Mouse (Mus musculus): Measurements from ENCODE around the gene Dennd5b. TPM values are rescaled to one million over a fixed set of nuclear protein-coding genes. Genes with fewer than 3 reads are reported as not detected.

Dennd5b gene
- polyA plus RNA-seq, 1 experiment from 2014 or later = 5.8 TPM

DNA sequence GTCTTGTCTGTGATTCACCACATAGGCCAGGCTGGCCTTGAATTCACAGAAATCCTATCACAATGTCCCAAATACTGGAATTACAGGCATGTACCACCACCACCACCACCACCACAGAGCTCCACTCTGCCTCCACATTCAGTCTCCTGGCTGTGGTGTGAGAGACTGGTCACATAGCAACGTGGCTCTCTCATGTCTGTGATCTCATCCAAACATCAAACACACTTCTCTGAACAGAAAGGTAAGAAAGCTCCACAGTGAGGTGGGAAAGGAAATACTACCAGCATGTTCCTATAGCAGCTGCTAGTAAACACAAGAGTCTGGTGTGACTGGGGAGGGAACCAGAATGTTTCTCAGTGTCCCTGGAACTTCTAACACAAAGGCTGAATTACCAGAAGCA is 140.2 kb downstream of the Dennd5b start:
- no peaks in the 10 kb centered on the region for H3K9me3 ChIP-seq
- H3K27ac ChIP-seq = peak overlapping the region; percentile 13; the same call in 1 of the 2 replicates
- H3K36me3 ChIP-seq = no peaks in the 10 kb centered on the region
- H3K4me1 ChIP-seq = no peaks in the 10 kb centered on the region
- no peak overlapping the region for H3K4me3 ChIP-seq
- WGBS = 16% methylated on average over 1 of the region's 1 CpGs
- no peaks in the 10 kb centered on the region for H3K27me3 ChIP-seq
- H3K9ac ChIP-seq = no peak overlapping the region
- ATAC-seq (ENCODE audit: borderline replicate concordance, extremely low read depth, low FRiP score, low TSS enrichment) = no peak; the same call in 1 of the 2 replicates
- no peak overlapping the region for H3K4me2 ChIP-seq

DNA sequence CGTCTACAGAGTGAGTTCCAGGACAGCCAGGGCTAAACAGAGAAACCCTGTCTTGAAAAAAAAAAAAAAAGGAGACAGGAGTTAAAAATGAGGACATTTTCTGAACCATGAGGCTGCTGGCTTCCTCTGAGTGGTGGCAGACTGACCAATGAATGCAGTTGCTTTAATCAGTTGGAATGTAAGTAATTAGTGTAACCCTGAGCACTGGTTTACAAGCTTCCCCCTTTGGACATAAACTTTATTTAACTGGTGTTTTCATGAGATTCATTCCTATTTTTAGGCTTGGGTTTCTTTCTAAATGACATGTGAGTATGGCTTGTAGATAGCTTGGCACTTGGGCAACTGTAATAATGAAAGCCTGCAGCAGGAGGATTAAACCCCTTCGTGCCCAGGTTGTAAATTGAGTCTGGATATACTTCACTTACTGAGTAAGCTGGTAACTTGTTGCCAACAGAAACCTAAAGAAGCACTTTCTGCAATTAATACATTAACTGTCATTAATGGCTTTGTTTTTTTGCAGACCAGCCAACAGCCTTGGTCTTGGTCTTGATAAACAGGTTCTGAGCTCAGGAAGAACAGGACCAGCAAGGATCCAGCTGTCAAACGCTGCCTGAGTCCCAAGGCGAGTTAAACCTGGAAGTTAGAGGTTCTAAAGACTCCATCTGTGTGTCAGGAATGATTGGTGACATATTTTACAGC is 141.8 kb downstream of the Dennd5b start:
- no peak overlapping the region for H3K4me3 ChIP-seq
- H3K4me1 ChIP-seq = no peaks in the 10 kb centered on the region
- no peaks in the 10 kb centered on the region for H3K36me3 ChIP-seq
- ATAC-seq (ENCODE audit: borderline replicate concordance, extremely low read depth, low FRiP score, low TSS enrichment) = no peak
- H3K27ac ChIP-seq = no peak overlapping the region
- no peak overlapping the region for H3K9ac ChIP-seq
- no peaks in the 10 kb centered on the region for H3K27me3 ChIP-seq
- 43% methylated on average over 4 of the region's 4 CpGs for whole genome bisulfite sequencing
- H3K4me2 ChIP-seq = no peak overlapping the region
- no peaks in the 10 kb centered on the region for H3K9me3 ChIP-seq

DNA sequence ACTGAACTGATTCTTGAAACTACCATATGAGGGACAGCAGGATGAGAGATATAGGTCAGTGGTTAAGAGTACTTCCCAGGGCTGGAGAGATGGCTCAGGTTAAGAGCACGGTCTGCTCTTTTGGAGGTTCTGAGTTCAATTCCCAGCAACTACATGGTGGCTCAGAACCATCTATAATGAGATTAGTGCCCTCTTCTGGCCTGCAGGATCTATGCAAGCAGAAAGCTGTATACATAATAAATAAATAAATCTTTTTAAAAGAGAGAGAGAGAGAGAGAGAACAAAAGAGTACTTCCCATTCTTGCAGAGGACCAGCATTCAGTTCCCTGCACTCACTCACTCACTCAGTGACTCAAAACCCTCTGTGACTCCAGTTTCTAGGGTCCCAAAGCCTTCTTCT is 142.8 kb downstream of the Dennd5b start:
- no peak overlapping the region for H3K27ac ChIP-seq
- no peak overlapping the region for H3K9ac ChIP-seq
- no peaks in the 10 kb centered on the region for H3K27me3 ChIP-seq
- H3K4me1 ChIP-seq = no peaks in the 10 kb centered on the region
- no peaks in the 10 kb centered on the region for H3K9me3 ChIP-seq
- no peak for ATAC-seq (ENCODE audit: borderline replicate concordance, extremely low read depth, low FRiP score, low TSS enrichment)
- WGBS = 97% methylated on average over 1 of the region's 1 CpGs
- no peak overlapping the region for H3K4me3 ChIP-seq
- H3K36me3 ChIP-seq = no peaks in the 10 kb centered on the region
- no peak overlapping the region for H3K4me2 ChIP-seq

DNA sequence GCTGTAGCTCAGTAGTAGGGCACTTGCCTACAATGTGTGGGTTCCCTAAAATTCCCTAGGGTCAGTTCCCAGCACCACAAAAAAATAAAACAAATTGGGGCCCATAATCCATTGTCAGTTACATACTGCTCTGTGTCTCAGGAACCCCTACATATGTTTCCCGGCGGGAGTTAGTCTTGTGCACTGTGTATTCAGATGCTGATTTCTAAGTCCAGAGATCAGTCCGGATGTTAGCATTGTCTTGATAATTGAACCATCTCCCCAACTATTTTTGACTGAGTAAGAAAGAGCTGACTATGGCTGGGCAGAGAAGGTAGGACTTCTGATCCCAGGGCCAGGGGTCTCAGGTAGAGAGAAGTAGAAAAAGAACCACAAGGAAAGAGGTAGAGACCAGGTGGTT is 144.4 kb downstream of the Dennd5b start:
- H3K9ac ChIP-seq = no peak overlapping the region
- H3K4me2 ChIP-seq = no peak overlapping the region
- H3K27me3 ChIP-seq = no peaks in the 10 kb centered on the region
- ATAC-seq (ENCODE audit: borderline replicate concordance, extremely low read depth, low FRiP score, low TSS enrichment) = no peak
- H3K4me3 ChIP-seq = no peak overlapping the region
- H3K27ac ChIP-seq = no peak overlapping the region
- no peaks in the 10 kb centered on the region for H3K36me3 ChIP-seq
- no peaks in the 10 kb centered on the region for H3K9me3 ChIP-seq
- whole genome bisulfite sequencing = 89% methylated on average over 3 of the region's 3 CpGs
- H3K4me1 ChIP-seq = no peaks in the 10 kb centered on the region

DNA sequence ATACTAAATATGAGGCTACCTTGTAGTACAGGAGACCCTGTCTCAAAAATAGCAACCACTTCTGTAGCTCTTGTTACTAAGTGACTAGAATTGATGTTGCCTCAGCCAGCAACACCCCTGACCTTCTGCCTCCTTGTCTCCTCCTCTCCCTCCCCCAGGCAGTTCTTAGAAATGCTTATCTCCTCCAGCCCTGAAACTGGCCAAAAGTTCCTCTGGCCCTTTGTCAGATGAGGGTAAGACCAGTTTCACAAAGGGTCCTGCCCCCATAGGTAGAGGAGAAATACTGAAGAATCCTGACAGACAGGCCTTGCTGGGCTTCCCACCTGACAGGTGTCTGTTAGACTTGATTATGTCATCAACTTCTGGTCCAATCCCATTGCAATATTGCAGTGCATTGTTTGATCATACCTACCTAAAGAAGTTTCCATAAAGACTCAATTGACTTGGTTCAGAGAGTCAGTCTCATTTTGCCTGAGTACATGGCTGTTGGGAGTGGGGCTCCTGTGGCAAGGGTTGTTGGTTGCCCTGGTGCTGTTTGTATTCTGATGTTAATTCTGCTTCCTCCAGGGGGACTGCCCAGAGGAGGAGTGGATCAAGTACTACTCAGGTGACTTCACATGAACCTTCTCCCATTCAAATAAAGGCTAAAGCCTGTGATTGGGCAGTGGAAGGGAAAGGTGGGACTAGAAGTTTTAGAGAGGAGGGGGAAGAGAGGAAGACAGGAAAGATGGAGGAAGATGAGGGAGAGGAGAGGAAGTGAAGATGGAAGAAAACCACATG is 145.6 kb downstream of the Dennd5b start:
- H3K27me3 ChIP-seq = no peaks in the 10 kb centered on the region
- H3K4me2 ChIP-seq = no peak overlapping the region
- no peaks in the 10 kb centered on the region for H3K9me3 ChIP-seq
- H3K36me3 ChIP-seq = no peaks in the 10 kb centered on the region
- no peaks in the 10 kb centered on the region for H3K4me1 ChIP-seq
- no peak overlapping the region for H3K9ac ChIP-seq
- H3K27ac ChIP-seq = no peak overlapping the region
- ATAC-seq (ENCODE audit: borderline replicate concordance, extremely low read depth, low FRiP score, low TSS enrichment) = no peak
- no peak overlapping the region for H3K4me3 ChIP-seq

DNA sequence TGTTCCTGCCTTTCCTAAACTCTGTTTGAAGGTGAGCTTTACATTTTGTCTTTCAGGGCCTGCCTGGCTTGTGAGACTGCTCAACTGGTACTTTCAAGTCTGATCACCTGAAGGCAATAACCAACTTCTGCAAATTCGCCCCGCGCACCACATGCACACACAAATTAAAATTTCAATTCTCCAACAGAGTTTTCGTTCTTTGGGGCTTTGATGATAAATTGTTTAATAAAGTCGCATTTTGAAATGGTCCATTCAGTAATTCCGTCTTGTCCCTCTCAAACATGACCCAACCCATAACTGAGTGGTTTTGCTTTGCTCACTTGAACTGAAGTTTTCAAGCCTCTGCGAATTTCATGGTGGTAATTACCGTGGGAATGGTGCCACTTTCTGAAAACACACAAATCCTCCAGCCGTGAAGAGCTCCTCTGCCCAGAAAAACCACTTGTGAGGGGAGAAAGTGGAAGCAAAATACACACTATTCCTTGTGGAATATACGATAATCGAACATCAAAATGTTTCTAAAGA is 154.5 kb downstream of the Dennd5b start:
- H3K4me2 ChIP-seq = peak overlapping the region; percentile 81
- H3K9me3 ChIP-seq = no peaks in the 10 kb centered on the region
- H3K4me1 ChIP-seq = peaks cover 24% of the 10 kb centered on the region
- H3K27ac ChIP-seq = peak overlapping the region; percentile 95
- 0 out of 2 replicates have a peak, but pooled peaks cover 7% of the 10 kb centered on the region for H3K36me3 ChIP-seq
- peak overlapping the region; percentile 69 for H3K4me3 ChIP-seq
- no peak for ATAC-seq (ENCODE audit: borderline replicate concordance, extremely low read depth, low FRiP score, low TSS enrichment)
- WGBS = 26% methylated on average over 11 of the region's 11 CpGs
- peak overlapping the region; percentile 57 for H3K9ac ChIP-seq
- H3K27me3 ChIP-seq = no peaks in the 10 kb centered on the region

DNA sequence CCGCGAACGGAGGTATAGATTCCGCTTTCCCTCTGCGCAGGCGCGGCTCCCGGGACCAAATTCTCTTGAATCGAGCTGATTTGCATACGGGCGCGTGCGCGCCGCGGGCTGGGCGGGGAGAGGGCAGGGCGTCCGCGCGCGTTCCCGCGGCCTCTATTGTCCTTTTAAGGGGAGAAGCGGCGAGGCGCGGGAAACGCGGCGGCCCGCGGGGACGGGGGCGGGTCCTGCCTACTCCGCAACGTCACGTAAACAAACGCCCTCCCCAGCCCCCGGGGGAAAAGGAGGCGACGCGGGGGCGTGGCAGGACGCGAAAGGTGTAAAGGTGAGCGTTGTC is 155.1 kb downstream of the Dennd5b start, which contains the start of gene Sinhcaf:
TSS of gene Sinhcaf (minus strand) at position 59 of the 334 bp plus-strand sequence.
- Histone ChIP-seq H3K27ac (peak within 1 kb of the TSS; percentile 95), H3K27me3 (no peaks in the 10 kb centered on the region), H3K4me1 (peaks cover 28% of the 10 kb centered on the region), H3K36me3 (0 out of 2 replicates have a peak, but pooled peaks cover 7% of the 10 kb centered on the region), H3K9ac (peak within 1 kb of the TSS; percentile 86), H3K4me2 (peak within 1 kb of the TSS; percentile 81), H3K4me3 (peak within 1 kb of the TSS; percentile 69), H3K9me3 (no peaks in the 10 kb centered on the region)
- ATAC-seq (ENCODE audit: borderline replicate concordance, extremely low read depth, low FRiP score, low TSS enrichment) = peak; percentile 85
- under 1% methylated on average over 47 of the region's 47 CpGs for WGBS

DNA sequence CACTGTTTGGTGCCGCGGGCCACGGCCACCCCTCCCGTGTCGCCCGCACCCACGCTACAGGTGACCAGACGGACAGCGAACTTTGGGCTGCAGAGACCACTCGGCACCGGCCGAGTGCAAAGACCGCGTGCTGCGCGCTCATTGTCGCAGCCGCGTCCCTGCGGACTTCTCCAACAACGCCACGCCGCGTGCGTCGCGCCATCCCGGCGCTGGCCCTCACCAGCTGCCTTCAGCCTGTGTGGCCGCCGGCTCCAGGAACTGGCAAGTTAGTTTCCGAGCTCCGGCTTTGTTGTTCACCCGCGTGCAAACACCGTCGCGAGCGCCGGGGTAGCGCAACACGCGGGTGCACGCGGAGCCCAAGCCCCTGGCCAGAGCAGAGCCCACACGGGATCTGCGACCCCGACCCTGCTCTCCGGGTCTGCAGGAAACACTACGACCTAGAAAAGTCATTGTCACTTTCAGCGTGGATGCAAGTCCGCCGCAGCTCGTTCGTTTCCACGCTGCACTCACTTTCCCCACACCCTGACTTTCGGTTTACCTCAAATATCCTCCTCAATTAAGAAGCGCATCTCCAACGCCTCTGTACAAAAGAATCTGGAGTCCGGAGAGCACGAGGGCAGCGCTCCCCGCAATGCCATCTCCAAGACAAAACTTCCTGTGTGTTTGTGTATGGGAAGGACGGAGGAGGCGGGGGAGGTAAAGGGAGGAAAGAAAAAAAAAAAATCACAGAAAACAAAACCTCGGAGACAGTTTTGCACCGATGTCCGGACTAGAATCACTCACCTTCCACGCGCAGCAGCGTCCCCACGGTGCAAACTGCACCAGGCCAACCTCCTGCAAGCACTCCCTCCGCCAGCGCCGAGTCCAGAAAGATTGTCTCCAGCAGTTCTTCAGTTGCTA is 155.7 kb downstream of the Dennd5b start:
- peak overlapping the region; percentile 81 for H3K4me2 ChIP-seq
- H3K27ac ChIP-seq = peak overlapping the region; percentile 95
- peak overlapping the region; percentile 69 for H3K4me3 ChIP-seq
- no peaks in the 10 kb centered on the region for H3K27me3 ChIP-seq
- H3K9ac ChIP-seq = peak overlapping the region; percentile 86
- H3K9me3 ChIP-seq = no peaks in the 10 kb centered on the region
- under 1% methylated on average over 73 of the region's 75 CpGs for WGBS
- H3K36me3 ChIP-seq = 0 out of 2 replicates have a peak, but pooled peaks cover 7% of the 10 kb centered on the region
- peaks cover 28% of the 10 kb centered on the region for H3K4me1 ChIP-seq
- ATAC-seq (ENCODE audit: borderline replicate concordance, extremely low read depth, low FRiP score, low TSS enrichment) = peak; percentile 47

DNA sequence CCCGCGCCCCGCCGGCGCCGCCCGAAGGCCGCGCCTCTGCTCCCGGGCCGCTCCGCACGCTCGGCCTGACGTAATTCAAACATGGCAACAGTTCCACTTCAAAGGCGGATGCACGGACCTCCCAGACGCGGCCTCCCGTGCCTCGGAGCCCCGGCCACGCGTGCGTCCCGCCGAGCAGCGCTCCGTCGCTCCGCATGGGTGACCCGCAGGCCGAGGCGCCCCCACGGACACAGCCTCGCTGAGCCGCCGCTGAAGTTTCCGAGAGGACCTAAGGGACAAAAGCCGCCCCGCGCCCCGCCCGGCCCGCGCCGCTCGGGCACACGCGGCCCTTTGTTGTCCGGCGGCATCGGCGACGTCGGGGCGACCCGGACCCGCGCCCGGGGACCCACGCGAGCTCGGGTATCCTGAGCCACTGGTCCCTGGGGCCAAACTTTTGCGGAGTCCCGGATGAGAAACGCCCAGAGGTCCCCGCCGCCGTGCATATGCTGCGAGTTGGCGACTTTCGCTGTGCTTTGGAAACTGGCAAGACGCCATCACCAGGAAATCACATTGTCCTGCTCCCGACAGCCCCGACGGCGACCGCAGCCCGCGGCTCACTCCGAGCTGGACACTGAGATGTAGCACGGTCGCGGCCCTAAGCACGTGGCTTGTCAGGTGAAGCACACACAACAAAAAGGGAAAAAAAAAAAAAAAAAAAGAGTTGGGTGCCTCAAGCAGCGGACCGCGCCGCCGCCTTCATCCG is 156.5 kb downstream of the Dennd5b start:
- peak overlapping the region; percentile 95 for H3K27ac ChIP-seq
- peaks cover 28% of the 10 kb centered on the region for H3K4me1 ChIP-seq
- H3K4me3 ChIP-seq = peak overlapping the region; percentile 69
- no peaks in the 10 kb centered on the region for H3K9me3 ChIP-seq
- H3K4me2 ChIP-seq = peak overlapping the region; percentile 81
- WGBS = 2% methylated on average over 85 of the region's 92 CpGs
- H3K27me3 ChIP-seq = no peaks in the 10 kb centered on the region
- H3K9ac ChIP-seq = peak overlapping the region; percentile 86
- ATAC-seq (ENCODE audit: borderline replicate concordance, extremely low read depth, low FRiP score, low TSS enrichment) = peak; percentile 77
- 0 out of 2 replicates have a peak, but pooled peaks cover 7% of the 10 kb centered on the region for H3K36me3 ChIP-seq

DNA sequence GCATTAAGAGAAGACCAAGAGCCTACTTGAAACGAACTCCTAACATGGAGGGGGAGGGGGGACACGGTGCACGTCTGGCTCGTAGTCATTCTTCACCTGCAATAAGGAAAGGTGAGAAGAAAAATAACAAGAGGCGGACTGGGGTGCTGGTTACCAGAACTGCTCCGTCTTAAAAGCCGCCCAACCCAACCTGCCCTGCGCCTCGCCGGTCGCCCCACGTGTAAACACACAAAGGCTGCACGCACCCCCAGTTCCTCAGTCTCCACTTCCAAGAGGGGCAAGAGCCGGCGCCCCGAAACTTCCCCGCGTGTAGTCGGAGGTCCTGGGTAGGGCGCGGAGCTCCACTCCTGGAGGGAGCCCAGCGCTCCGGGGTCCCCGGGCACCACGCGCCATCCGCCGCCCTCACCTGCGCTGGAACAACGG is 157.1 kb downstream of the Dennd5b start:
- peak overlapping the region; percentile 81 for H3K4me2 ChIP-seq
- H3K27ac ChIP-seq = peak overlapping the region; percentile 95
- H3K9ac ChIP-seq = peak overlapping the region; percentile 86
- H3K9me3 ChIP-seq = no peaks in the 10 kb centered on the region
- peak; percentile 5 for ATAC-seq (ENCODE audit: borderline replicate concordance, extremely low read depth, low FRiP score, low TSS enrichment)
- 0% methylated on average over 30 of the region's 30 CpGs for WGBS
- 0 out of 2 replicates have a peak, but pooled peaks cover 7% of the 10 kb centered on the region for H3K36me3 ChIP-seq
- no peaks in the 10 kb centered on the region for H3K27me3 ChIP-seq
- peak overlapping the region; percentile 69 for H3K4me3 ChIP-seq
- peaks cover 28% of the 10 kb centered on the region for H3K4me1 ChIP-seq

DNA sequence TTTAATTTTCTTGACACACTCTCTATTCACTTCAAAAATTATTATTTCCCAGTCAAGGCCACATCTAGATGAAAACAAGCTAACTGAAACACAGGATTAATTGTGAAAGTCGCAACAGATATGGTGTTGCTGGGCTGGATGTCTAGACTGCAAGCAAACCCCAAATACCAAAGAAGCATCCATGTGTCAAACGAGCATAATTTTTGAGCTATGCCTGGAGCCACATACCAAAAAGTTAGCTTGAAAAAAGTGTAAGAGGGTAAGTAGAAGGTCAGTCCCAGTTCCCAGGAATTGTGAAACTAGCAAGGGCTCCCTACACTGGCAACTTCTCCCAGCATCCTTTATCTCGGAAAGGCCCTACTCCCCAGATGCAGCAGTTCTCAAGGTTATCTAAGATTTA is 157.8 kb downstream of the Dennd5b start:
- Histone ChIP-seq H3K36me3 (0 out of 2 replicates have a peak, but pooled peaks cover 7% of the 10 kb centered on the region), H3K9ac (peak overlapping the region; percentile 86; the same call in 1 of the 2 replicates), H3K4me3 (peak overlapping the region; percentile 69), H3K27me3 (no peaks in the 10 kb centered on the region), H3K27ac (0 out of 2 replicates have a peak overlapping the region, but pooled peaks have one; percentile 95), H3K4me2 (peak overlapping the region; percentile 81), H3K9me3 (no peaks in the 10 kb centered on the region), H3K4me1 (peaks cover 30% of the 10 kb centered on the region)
- WGBS = 15% methylated on average over 3 of the region's 3 CpGs
- no peak for ATAC-seq (ENCODE audit: borderline replicate concordance, extremely low read depth, low FRiP score, low TSS enrichment)
